Mouse (Mus musculus): ENCODE measurements around the gene Ppp1r21.

The Ppp1r21 gene

DNA sequence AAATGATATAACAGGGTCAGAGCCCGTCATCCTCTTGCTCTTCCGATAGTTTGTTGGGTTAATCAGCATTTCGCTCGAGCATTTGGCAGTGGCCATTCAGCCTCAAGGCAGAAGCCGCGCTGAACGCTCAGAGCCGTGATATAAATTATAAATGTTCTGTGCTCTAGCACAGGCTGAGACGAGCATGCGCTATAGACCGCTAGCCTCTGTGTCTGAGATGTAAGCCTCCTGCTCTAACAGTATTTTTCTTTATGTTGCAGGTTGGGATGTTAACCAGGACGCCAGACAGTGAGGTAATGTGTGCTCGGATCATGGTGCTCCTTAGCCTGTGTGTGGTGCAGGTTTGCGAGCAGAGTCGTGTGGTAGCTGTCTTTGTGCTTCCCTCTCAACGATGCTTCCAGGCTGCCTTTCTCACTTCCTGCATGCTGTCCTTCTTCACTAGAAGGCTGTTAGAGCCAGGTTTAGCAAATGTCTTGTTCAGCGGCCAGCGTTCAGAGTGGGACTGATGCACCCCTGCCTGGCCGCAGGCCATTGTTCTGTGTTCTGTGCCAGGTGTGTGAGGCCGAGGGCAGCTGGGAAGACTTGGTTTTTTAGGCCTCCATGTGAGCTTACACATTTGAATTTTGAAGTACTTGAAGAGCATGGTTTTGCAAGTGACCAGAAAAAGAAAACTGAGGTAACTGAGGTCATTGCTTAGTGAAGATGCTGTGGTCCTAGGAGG is 48.8 kb downstream of the Ppp1r21 start:
- no peak for DNase-seq

DNA sequence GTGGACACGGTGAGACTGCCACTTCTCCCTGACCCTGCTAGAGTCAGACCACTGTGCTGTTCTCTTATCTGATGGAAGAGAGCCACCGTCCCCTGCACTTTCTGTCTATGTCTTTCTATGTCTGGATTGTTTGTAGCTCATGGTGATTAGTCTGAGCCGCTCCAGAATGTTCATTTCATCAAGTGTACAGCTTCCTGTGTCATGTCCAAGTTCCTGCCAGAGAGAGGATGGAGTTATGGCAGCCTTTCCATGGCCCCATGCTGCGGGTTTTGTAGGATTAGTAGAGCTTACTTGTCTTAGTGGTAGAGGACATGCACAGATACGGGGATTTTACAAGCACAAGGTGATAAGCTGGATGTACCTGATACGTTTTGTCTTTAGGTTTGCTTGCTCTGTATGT is 50.6 kb downstream of the Ppp1r21 start:
- DNase-seq, result peak; percentile 27

DNA sequence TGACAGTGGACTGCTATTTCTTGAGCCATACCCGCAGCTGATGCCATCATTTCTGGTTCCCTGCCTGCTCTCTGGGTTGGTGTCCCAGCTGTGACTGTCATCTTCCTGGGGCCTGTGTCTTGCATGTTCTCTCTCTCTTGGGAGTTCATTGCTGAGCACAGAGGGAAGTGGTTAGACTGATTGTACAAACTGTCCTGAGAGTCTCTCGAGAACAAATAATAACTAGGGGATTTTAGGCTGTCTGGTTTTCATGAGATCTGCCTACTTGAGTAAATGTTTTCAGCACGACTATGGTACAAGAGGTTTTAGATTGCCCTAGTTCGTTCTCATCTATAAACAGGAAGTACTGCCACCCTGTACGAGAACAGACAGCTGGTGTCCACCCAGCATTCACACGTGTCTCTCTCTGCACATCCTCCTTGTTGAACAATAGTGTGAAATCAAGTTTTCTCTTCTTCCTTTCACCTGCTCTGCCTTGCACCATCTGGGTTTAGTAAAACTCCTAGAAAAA is 51.6 kb downstream of the Ppp1r21 start:
- peak; percentile 34 for DNase-seq

DNA sequence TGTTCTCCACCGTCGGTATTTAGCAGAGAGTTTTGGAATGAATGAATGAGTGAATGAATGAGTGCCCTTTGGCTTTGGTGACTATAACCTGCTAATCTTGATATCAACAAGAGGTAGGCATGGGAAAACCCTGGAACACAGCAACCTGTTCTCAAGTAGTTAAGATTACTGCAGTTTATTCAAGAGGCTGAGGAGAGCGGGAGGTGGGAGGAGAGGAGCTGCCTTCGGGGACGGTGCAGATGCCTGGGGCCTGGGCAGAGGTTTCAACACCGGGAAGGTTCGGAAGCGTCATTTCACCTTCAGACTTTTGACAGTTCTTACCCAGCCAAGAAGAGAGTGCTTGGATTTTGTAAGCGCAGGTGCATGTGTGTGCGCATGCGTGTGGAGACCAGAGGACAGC is 53.1 kb downstream of the Ppp1r21 start:
- DNase-seq, result no peak

DNA sequence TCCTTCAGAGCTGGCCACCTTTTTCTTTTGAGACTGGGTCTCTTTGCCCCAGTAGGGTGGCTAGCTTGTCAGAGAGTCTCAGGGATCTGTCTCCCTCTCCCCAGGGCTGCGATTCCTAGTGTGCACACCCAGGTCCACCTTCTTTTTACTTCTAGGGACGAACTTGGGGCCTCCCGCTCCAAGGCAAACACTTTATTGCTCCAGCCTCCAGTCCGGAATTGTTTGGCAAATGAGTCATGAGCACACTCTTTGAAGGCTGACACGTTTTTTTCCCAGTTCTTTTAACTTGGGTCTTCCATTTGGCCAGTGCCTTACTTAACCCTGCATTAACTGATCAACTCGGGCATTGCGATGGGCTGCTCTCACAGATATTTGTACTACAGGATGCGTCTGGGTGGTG is 53.5 kb downstream of the Ppp1r21 start:
- no peak for DNase-seq

DNA sequence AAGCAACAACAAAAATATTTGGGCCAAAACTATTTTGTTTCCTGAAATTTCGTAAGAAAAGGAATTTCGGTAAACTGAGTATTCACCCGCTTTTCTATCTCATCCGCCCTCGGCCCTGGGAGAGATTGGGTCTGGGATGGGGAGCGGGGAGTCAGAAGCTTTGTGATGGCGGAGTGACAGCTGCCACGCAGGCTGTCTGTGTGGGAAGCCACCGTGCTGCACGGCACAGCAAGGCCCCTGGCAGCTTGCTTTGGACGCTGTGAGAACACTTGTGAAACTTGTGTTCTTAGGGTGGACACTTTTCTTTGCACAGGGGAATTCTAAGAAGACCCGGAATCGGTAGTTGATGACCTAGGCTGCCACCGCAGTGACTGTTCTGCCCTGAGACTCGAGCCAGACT is 57.5 kb downstream of the Ppp1r21 start:
- no peak for DNase-seq

DNA sequence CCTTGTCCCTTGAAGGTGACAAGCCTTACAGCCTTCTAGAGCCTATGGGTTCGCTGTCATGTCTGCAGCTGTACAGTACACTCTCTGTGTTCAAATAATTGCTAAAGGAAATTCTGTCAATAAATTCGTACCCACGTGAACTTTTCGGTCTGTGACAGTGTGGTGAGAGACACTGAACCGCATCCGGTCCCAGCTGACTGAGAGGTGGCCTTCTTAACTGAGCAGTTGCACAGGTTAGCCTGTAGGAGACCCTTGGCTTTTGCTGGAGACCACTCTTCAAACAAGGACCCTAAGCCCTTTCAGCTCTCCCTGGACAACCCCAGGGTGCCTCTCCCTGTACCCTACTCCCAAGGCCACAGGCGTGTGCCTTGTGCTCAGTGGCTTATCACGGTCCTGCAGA is 58.3 kb downstream of the Ppp1r21 start:
- no peak for DNase-seq

DNA sequence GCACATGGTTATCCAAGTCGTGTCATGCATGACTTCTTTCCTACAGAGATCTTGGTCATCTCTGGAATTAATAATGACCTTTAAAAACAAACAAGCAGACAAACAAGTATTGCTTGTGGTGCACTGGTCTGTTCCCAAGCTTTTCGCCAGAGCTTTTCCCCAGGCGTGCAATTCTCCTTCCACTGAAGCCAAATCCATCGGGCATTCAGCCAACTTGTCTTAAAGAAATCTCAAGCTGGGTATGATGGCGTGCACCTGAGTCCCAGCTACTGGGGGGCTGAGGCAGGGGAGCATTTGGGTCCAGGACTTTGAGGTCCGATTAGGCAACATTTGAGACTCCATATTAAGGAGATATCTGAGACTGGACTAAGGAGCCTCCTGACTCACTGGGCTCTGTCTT is 60.3 kb downstream of the Ppp1r21 start:
- no peak for DNase-seq

DNA sequence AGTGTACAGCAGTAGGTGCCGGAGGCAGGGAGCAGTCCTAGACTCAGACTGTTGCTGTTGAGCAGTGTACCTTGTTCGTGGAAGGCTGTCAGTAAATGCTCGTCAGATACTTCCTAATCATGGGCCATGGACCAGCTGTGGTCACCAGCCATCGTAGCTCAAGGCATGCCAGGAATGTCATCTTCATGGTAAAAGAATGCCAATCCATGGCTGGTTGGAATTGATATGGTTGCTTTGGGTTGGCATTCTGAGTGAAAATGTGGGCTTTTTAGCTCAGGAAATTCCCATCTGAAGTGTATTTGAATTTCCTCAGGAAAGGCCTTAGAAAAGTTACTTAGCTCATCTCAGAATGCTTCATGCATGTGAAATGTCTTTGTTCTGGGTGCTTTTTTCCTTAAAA is 65.2 kb downstream of the Ppp1r21 start:
- no peak for DNase-seq

DNA sequence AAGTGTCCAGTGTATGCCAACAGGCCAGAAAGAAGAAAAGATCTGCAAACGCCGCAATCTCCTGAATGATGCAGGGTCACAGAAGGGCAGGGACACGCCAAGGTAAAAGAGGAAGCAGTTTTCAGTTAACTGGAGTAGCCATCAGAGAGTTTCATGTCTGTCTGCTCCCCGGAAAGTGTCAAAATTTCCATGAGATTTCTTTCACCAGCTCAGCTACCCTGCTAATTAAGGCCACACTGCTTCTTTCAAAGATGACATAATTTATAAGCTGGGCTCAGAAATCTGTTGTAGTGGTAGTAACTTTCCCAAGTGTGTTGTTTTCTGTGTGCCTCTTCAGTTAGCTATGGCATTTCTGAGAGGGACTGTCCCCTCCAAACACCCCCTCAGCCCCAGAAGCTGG is 66.2 kb downstream of the Ppp1r21 start:
- no peak for DNase-seq

DNA sequence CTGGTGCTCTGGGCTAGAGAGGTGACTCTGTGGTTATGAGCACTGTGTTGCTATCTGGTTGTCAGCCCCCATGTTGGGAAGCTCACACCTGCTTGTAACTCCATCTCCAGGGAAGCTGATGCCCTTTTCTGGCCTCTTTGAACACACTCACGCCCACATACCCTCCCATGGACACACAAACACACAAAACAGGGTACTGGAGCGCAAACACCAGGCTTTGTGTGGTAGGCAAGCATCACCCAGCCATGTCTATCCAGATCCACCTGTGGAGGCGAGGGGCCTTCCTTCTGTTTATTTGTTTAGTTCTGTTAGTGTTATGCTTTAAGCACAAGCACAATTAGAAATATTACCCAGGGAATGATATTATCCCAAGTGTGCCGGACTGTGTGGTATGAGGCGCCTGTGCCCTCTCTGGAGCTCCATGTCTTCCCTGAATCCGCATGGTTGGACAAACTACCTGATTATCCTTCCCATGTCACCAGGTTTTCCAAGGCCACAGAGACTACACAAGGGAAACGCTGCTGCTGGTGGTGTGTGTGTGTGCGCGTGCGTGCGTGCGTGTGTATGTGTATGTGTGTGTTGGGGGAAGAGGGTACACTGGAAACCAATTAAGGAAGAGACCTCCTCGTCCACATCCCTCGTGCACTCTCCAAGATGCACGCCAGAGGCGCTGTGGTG is 66.8 kb downstream of the Ppp1r21 start:
- DNase-seq, result peak; percentile 89

DNA sequence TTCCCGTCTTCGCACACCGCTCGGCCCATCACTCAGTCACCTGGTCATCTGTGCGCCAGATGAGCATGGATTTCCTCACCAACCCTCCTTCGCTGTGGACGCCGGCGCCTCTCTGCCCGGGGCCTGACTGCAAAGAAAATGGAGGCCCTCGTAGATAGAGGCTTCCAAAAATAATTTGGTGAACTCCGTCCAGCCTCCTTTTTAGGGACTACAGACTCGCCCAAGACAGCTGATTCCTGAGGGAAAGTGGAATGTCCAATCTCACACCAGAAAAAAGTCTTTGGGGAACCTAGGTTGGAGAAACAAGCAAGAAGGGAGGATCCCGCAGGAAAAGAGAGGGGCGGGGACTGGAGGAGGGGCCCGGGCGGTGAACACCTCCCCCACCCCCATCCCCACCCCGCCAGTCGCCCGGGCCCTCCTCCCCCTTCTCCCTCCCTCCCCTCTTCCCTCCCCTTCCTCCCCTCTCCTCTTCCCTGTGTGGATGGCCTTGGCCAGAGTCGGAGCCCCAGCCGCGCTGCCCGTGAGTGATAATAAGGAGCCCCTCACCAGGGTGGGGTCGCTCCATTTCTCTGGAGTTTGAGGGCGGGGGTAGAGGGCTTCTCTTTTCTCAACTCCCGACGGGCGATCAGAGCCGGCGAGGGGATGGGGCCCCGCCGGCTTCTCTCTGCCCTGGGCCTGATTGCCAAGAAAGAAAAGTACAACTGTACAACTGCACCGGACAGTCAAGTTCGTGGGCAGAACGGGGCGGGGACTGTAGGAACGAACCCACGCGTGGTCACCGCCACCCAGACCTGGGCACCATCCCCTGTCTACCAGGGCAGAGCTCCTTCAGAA is 67.5 kb downstream of the Ppp1r21 start, which contains the start of gene Ston1:
Gene Ston1 (plus strand): TSS at position 463 of the 834 bp plus-strand sequence.
- DNase-seq, result peak; percentile 78

DNA sequence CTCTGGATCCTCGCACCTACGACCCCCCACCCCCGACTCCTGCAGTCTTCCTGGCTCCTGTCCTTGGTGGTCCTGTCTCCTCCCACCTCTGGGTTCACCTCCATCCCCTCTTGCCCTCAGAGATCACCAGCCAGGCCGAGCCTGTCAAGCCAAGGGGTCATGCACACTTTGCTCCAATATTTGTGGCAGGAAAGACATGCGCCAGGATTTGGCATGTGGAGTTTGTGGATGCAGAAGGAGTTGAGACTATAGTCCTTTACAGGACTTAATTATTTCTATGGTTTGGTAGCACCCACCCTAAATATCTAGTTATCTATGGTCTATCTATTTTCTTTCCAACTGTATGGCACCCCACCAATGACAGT is 68.1 kb downstream of the Ppp1r21 start:
- no peak for DNase-seq

DNA sequence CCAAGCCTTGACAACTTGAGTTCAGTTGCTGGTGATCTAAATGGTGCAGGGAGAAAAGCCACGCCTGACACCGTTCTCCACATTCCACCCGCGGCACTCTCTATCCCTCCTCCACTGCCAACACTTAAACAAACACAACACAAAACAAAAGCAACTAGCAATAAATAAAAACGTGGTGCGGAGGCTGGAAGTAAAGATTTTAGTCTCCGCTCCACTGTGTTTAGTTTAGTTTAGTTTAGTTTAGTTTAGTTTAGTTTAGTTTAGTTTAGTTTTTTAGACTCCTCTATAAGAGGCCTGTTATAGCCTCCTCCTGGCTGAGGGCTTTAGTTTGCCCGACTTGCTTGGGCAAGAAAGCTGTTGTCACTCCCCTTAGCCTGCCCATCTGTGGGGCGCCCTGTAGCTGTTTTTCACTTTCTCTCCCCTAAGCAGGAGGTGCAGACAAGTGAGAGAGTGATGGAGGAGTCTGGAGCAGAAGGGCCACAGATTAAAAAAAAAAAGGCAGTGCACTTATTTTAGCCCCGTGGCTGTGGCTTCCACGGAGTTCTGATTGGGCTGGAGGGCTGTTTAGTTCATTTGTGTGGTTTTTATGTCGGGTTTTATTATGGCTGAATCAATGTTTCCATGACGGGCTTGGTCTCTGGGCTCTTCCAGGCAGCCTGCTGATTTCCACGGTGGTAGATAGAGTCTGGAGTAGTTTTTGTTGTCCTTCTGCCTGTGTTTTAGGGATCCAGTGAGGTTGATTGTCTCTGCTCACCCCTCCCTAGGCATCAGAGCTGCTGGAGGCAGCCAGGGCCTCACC is 68.9 kb downstream of the Ppp1r21 start:
- DNase-seq, result peak; percentile 24

DNA sequence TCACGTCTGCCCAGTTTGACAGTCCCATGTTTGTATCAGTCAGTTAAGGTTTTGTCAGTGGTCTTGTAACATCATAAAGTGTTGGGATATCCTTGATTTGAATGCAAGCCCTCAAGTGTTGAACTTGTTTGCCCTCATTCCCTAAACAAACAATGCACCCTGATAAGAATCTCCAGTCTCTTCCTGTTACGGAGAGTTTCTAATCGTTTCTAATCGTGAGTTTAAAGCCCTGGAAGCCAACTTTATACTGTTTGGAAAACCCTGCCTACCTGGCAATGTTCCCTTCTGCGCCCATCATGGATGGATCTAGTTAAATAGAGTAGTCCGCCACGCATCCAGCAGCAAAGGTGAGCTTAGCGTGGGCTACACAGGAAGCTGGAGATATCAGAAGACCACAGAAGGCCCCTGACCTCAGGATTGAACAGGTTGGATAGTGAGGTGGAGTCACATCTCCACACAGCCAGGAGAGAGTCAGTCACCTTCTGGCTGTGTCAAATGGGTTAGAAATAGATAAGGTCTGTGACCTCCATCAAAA is 70.6 kb downstream of the Ppp1r21 start:
- DNase-seq, result peak; percentile 24

DNA sequence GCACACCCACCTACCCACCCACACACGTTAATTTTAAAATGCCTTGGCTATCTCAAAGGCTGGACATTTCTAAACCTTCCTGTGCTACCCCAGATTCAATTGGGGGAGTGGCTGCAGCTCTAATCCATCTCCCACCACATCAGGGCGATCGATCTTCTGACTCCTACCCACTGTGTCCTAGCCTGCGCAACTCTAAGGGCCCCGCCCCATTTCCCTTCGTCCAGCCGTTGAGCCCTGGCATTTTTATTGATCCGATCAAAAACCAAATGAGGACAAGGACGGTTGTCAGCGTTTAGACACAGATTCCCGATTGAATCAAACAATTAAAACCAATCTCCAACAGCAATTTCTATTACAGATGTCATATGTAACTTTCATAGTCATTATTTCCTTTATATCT is 74.0 kb downstream of the Ppp1r21 start:
- no peak for DNase-seq

DNA sequence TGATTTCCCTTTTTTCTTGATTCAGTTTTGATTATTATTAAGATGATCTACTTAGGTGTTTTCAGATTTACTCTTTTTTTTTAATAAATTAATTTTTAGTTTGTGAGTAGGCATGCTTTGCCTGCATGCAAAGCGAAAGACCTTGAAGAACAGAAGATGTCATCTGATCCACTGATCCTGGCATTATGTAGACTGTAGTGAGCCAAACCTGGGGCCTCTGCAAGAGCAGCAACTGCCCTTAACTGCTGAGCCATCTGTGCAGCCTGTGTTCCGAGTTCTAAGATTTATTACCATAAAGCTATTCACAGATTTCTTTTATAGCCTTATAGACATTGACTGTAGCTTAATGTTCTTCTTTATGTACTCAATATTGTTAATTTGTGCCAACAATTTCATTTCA is 76.1 kb downstream of the Ppp1r21 start:
- DNase-seq, result no peak

DNA sequence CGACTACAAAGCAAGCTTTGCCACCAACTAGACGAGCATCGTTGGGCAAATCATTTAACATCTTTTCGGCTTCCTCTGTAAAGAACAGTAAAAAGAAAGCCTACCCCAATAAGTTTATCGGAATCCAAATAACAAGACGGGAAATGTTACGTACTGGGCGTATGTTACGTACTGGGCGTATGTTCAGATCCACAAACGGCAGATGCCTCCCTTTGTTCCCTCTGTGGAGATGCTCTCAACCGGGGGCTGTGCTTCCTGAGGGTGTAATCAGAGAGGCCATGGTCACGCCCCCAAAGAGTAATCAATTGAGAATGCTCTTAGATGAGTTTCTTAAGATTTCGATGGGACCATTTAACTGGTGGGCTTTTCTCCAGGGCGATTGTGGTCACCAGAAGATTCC is 79.4 kb downstream of the Ppp1r21 start:
- DNase-seq, result no peak

DNA sequence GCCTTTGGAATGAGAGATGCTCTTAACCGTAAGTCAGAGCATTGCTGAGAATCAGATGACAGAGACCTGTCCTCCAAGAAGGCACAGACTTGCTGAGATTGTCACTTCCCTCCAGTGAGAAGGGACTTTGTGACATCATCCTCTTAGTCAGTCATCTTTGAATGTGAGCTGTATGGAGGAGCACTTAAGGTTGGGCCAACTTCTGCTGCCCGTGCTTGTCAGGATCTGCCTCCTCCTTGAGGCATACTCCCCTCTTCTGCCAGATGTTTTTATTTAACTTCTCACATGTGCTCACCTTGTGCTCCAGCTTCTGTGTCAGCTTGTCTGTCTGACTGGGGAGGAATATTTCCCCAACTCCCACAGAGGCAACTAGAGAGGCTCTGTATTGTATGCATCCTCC is 81.1 kb downstream of the Ppp1r21 start:
- no peak for DNase-seq

DNA sequence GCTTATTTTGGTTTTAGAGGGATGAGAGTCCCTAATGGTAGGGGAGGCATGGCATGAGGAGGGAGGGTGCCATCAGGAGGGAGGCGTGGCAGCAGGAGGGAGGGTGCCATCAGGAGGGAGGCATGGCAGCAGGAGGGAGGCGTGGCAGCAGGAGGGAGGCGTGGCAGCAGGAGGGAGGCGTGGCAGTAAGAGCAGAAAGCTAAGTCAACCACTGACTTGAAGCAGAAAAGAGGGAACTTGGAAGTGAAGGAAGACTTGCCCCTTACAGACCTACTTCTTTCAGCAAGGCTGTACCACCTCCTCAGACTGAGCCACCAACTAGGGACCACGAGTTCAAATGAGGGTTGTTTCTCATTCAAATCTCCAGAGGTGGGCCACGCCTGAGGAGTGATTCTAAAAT is 83.3 kb downstream of the Ppp1r21 start:
- no peak for DNase-seq

DNA sequence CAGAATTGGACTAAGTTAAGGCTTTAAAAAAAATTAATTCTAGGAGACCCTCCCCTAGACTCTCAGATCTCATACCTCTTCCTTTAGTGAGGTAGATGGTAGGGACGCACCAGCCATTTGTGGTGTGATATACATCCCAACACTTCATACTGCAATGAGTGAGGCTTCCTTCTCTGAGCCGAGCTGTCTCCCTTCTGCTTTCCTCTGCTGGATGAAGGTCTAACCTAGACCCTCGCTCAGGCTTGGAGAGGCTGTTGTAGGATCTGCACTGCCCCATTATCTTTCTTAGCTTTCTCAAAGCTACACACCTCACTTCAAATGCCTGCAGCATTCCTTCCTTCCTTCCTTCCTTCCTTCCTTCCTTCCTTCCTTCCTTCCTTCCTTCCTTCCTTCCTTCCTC is 83.8 kb downstream of the Ppp1r21 start:
- DNase-seq, result no peak

DNA sequence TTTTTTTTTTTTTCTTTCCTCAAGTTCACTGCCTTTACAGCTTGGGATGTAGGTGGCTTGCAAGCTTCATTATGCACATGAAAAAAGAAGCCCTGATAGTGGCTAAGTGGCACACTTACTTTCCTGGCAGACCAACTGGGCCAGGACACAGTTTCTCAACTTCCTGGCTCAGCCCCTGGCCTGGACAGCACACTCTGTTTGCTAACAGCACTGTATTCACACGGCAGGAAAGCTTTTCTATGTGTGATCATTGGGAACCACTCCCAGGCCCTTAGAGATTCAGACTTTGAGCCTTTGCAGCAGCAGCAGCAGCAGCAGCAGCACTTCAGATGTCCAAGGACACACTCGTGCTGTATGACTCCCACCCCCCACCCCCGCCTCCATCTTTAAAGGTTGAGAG is 84.3 kb downstream of the Ppp1r21 start:
- peak; percentile 58 for DNase-seq

DNA sequence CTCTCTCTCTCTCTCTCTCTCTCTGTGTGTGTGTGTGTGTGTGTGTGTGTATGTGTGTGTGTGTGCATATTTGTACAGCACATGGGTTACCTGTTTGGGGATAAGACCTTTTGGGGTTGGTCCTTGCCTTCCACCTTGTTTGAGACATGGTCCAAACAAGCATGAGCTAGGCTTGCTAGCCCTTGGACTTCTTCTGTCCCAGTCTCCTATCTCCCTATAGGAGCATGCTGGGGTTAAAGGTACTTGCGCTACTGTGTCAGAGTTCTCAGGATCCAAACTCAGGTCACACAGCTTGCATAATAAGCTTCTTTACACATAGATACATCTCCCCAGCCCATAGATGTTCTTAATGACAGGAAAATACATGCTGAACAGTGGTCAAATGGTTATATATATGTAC is 84.8 kb downstream of the Ppp1r21 start:
- no peak for DNase-seq

All from lung, postnatal 10 days (tissue).